In genomic region chr11:63906552-63907353, GRCm38 (mm10) we compare ENCODE assay signal across 10 mouse cellular contexts. TPM values are rescaled to one million over a fixed set of nuclear protein-coding genes. Genes with fewer than 3 reads are reported as not detected.
DNase-seq lines count a peak whose midpoint lies in the region; ATAC-seq and TF ChIP-seq lines count a peak whose summit lies in the region.
"Had no signal": no experiment of that assay in that cellular context is flagged by ENCODE, and none has a peak within 500 bp of the region (broad histone marks: within the 10 kb centered on the region; RNA-seq: fewer than 3 reads in every experiment).

No protein-coding gene starts in this region.

- no peaks in the 10 kb centered on the region for H3K9me3 ChIP-seq in kidney, postnatal 0 days (replicated peaks; ENCODE audit: low read length)
- H3K9me3 ChIP-seq: limb, embryonic 12.5 days had no signal

- peak; percentile 82 for DNase-seq in kidney, postnatal 0 days (ENCODE audit: low spot score)
- DNase-seq in kidney, adult 11 months: no peak
- DNase-seq in adipocyte (ENCODE audit: low spot score): peak; percentile 75
- DNase-seq in fat pad, adult 2 months (ENCODE audit: extremely low read depth, low read depth, low spot score): peak; percentile 74
- DNase-seq in ovary, postnatal 10 days (ENCODE audit: low spot score): no peak
- DNase-seq in ovary, postnatal 14 days (ENCODE audit: low spot score): no peak
- DNase-seq: kidney, adult 2 months; right cerebral cortex, postnatal 4 days had no signal

- WGBS in kidney, postnatal 0 days: 45% methylated on average over 9 of the region's 9 CpGs

- H3K4me2 ChIP-seq in kidney, postnatal 0 days (ENCODE audit: low read length): no peak overlapping the region
- H3K4me2 ChIP-seq: limb, embryonic 12.5 days had no signal

- H3K36me3 ChIP-seq in kidney, postnatal 0 days (ENCODE audit: insufficient read depth, low read length): no peaks in the 10 kb centered on the region

- ATAC-seq in kidney, postnatal 0 days (replicated peaks; ENCODE audit: low FRiP score, low read depth): no peak
- peak; percentile 71 for ATAC-seq in megakaryocyte progenitor cell, adult 5-6 weeks (replicated peaks; ENCODE audit: poor library complexity)

- TF ChIP-seq CTCF in kidney, postnatal 0 days (IDR thresholded peaks at IDR 0.05; ENCODE audit: low read depth): no peak

- no peaks in the 10 kb centered on the region; the same call in 1 of the 2 replicates for H3K27me3 ChIP-seq in kidney, postnatal 0 days (ENCODE audit: insufficient read depth, low read length)

- no peak overlapping the region for H3K4me3 ChIP-seq in kidney, postnatal 0 days (replicated peaks; ENCODE audit: low read depth, low read length)
- H3K4me3 ChIP-seq: limb, embryonic 12.5 days had no signal

- peaks cover 15% of the 10 kb centered on the region; the same call in 1 of the 2 replicates for H3K4me1 ChIP-seq in kidney, postnatal 0 days (replicated peaks; ENCODE audit: insufficient read depth, low read length)

- H3K9ac ChIP-seq in kidney, postnatal 0 days (ENCODE audit: low read depth, low read length): no peak overlapping the region
- H3K9ac ChIP-seq: limb, embryonic 12.5 days had no signal

- no peak overlapping the region for H3K27ac ChIP-seq in kidney, postnatal 0 days
- H3K27ac ChIP-seq: limb, embryonic 12.5 days had no signal

RNA-seq across cellular contexts. Expression of gene Hs3st3b1, which starts 15.3 kb away (rescaled TPM):
- polyA plus RNA-seq in kidney, postnatal 0 days (2015; fragmentation: Nextera tagmentation; extraction: Ambion mirVana): 25.7 and 27.1 TPM in 2 replicates
- 0.17 and 0.20 TPM in 2 replicates for total RNA-seq in megakaryocyte progenitor cell, adult 5-6 weeks (2015)
- total RNA-seq in megakaryocyte progenitor cell, adult 5-6 weeks (2017): 0.14 and 0.37 TPM in 2 replicates

Comparison
In these comparisons a context has a peak if more than half of its experiments do, and no peak if none do; other contexts are left out.
1. DNase-seq: peak in kidney, postnatal 0 days (single experiment), adipocyte (single experiment) and fat pad, adult 2 months (single experiment); none in kidney, adult 11 months (single experiment), ovary, postnatal 10 days (single experiment) and ovary, postnatal 14 days (single experiment).